Mouse (Mus musculus) bone marrow, adult 2 months (tissue): ENCODE results near the gene Mxd3.

Experiments
- CTCF ChIP-seq: fragments of 200-500 bp; IDR thresholded peaks from 2 replicates; pipeline ENCODE4 v1.5.1; 2011; ENCODE audit warnings: low read length, control low read depth; ENCODE audit not compliant: control insufficient read depth, insufficient read depth
- POLR2A ChIP-seq: fragments of 200-500 bp; IDR thresholded peaks from 2 replicates; pipeline ENCODE4 v1.6.1; 2011; ENCODE audit warnings: low read depth, mild to moderate bottlenecking, control low read depth, low read length, borderline replicate concordance; ENCODE audit not compliant: control insufficient read depth

GRCm38 (mm10) chr13:55319931-55320533 is 9.6 kb downstream of the Mxd3 start, which contains the start of gene Prelid1:
- TF ChIP-seq CTCF (no peak), POLR2A (no peak)
